Mouse (Mus musculus): ENCODE measurements around the gene Lypd6b.

- TF ChIP-seq CTCF (IDR thresholded peaks at IDR 0.05; ENCODE audit: low read depth) (no peak), EP300 (IDR thresholded peaks at IDR 0.05; ENCODE audit: low read depth) (no peak)
Observed at GRCm38 (mm10) chr2:49846880-49847279, 59.4 kb downstream of the Lypd6b start.

Measured in heart, postnatal 0 days (tissue).